Mouse (Mus musculus): ENCODE data around the gene Gc. TPM values are rescaled to one million over a fixed set of nuclear protein-coding genes. Genes with fewer than 3 reads are reported as not detected.

Gene Gc
- total RNA-seq, 1 experiment from 2014 or later: not detected

DNA sequence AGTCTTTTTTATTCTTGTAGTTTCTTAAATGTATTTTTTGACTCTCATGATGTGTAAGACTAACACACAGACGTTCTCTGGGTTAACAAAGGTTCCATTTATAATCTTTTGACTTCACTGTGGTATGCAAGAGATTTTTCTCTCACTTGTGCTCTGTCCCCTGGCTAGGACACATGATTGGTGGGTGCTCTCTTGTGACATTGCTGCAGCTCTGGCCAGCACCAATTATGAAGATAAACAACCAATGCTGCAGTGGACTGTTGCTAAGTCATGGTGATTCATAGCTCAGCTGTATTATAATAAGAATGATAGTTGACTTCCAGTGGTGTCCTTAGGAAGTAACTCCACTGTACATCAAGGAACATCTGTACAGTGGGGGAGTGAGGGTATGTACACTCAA lies 87.6 kb downstream of the Gc start:
- no peak for ATAC-seq (replicated peaks; ENCODE audit: insufficient number of reproducible peaks, low FRiP score, low TSS enrichment, poor library complexity, severe bottlenecking)

GRCm38 (mm10) chr5:89368045-89368743 lies 89.5 kb downstream of the Gc start:
- no peak for ATAC-seq (replicated peaks; ENCODE audit: insufficient number of reproducible peaks, low FRiP score, low TSS enrichment, poor library complexity, severe bottlenecking)

Other genes starting within 250 kb of the Gc start
- gene Npffr2, start 69.5 kb upstream of the Gc start, total RNA-seq (2017): not detected in 3 replicates